Mouse (Mus musculus) kidney, adult 8-10 months (tissue): ENCODE measurements around the gene S100a13.

Experiments used
- DNase-seq, 2 experiments: peaks; one replicate each; pipeline ENCODE4 v3.0.0; 2022

S100a13 gene

GRCm38 (mm10) chr3:90560008-90560628, 45.9 kb downstream of the S100a13 start, which contains the start of gene S100a3:
TSS of gene S100a3 (plus strand) at chr3:90560578.
- no peak for DNase-seq
